Mouse (Mus musculus) embryonic fibroblast, embryonic 13.5 days (primary cell): Measurements from ENCODE around the gene Zfp704.

ENCODE experiments used
- CTCF ChIP-seq: IDR thresholded peaks from 2 replicates; pipeline ENCODE4 v1.5.1; 2011; ENCODE audit warnings: mild to moderate bottlenecking, control low read depth, low read length, moderate library complexity, borderline replicate concordance; ENCODE audit not compliant: insufficient read depth
- POLR2A ChIP-seq: IDR thresholded peaks from 2 replicates; pipeline ENCODE4 v1.6.1; 2011; ENCODE audit warnings: low read depth, mild to moderate bottlenecking, control low read depth, low read length, moderate library complexity

- TF ChIP-seq CTCF (no peak), POLR2A (no peak)
These were observed 10.7 kb upstream of the Zfp704 start for GRCm38 (mm10) chr3:9620611-9621010.
